In genomic region chr17:85508386-85508785, GRCm38 (mm10) we compare ENCODE assay signal across 21 mouse cellular contexts.
A peak's percentile ranks its signal among the peaks of the same experiment; 100 is the strongest.
DNase-seq lines count a peak whose midpoint lies in the region; ATAC-seq lines count a peak whose summit lies in the region.
"Had no signal": no experiment of that assay in that cellular context is flagged by ENCODE, and none has a peak within 500 bp of the region (broad histone marks: within the 10 kb centered on the region; RNA-seq: fewer than 3 reads in every experiment).

No protein-coding gene starts in this region.

- H3K4me3 ChIP-seq in heart, embryonic 10.5 days: no peak overlapping the region
- H3K4me3 ChIP-seq in heart, embryonic 12.5 days: no peak overlapping the region
- no peak overlapping the region for H3K4me3 ChIP-seq in midbrain, embryonic 11.5 days (ENCODE audit: low read depth, low read length)
- H3K4me3 ChIP-seq in midbrain, embryonic 13.5 days (replicated peaks): no peak overlapping the region

- H3K27ac ChIP-seq in heart, embryonic 10.5 days: no peak overlapping the region
- H3K27ac ChIP-seq in heart, embryonic 12.5 days (ENCODE audit: poor library complexity, severe bottlenecking): no peak overlapping the region
- H3K27ac ChIP-seq in midbrain, embryonic 11.5 days (ENCODE audit: low read depth, low read length): no peak overlapping the region
- no peak overlapping the region for H3K27ac ChIP-seq in midbrain, embryonic 13.5 days

- H3K9ac ChIP-seq in heart, embryonic 12.5 days: no peak overlapping the region
- no peak overlapping the region for H3K9ac ChIP-seq in midbrain, embryonic 11.5 days (ENCODE audit: low read length)
- no peak overlapping the region for H3K9ac ChIP-seq in midbrain, embryonic 13.5 days (replicated peaks)

- H3K36me3 ChIP-seq in heart, embryonic 10.5 days: no peaks in the 10 kb centered on the region
- H3K36me3 ChIP-seq in heart, embryonic 12.5 days: no peaks in the 10 kb centered on the region
- no peaks in the 10 kb centered on the region for H3K36me3 ChIP-seq in midbrain, embryonic 11.5 days (ENCODE audit: control insufficient read depth, insufficient read depth, low read length)
- no peaks in the 10 kb centered on the region for H3K36me3 ChIP-seq in midbrain, embryonic 13.5 days
- H3K36me3 ChIP-seq: G1E had no signal

- ATAC-seq in heart, embryonic 12.5 days (ENCODE audit: insufficient number of reproducible peaks, low FRiP score): no peak
- ATAC-seq in midbrain, embryonic 11.5 days (ENCODE audit: low FRiP score): no peak
- ATAC-seq in midbrain, embryonic 13.5 days: no peak
- ATAC-seq: activated CD4-positive, CD25-positive, alpha-beta regulatory T cell, adult 4 months; CD4-positive, CD25-positive, alpha-beta regulatory T cell, adult 4 months; Patski had no signal

- WGBS in heart, embryonic 10.5 days: 89% methylated on average over 12 of the region's 12 CpGs
- 85% methylated on average over 12 of the region's 12 CpGs for WGBS in heart, embryonic 12.5 days
- WGBS in midbrain, embryonic 11.5 days: 90% methylated on average over 12 of the region's 12 CpGs
- 93% methylated on average over 12 of the region's 12 CpGs for WGBS in midbrain, embryonic 13.5 days

- no peaks in the 10 kb centered on the region for H3K4me1 ChIP-seq in heart, embryonic 10.5 days
- H3K4me1 ChIP-seq in heart, embryonic 12.5 days (replicated peaks): no peaks in the 10 kb centered on the region
- no peaks in the 10 kb centered on the region for H3K4me1 ChIP-seq in midbrain, embryonic 11.5 days (ENCODE audit: control insufficient read depth, insufficient read depth, low read length)
- H3K4me1 ChIP-seq in midbrain, embryonic 13.5 days (replicated peaks): peaks cover 11% of the 10 kb centered on the region; the same call in 1 of the 2 replicates

- no peaks in the 10 kb centered on the region for H3K9me3 ChIP-seq in heart, embryonic 10.5 days
- H3K9me3 ChIP-seq in heart, embryonic 12.5 days (replicated peaks): 0 out of 2 replicates have a peak, but pooled peaks cover 1% of the 10 kb centered on the region
- H3K9me3 ChIP-seq in midbrain, embryonic 11.5 days (ENCODE audit: control insufficient read depth, low read length): no peaks in the 10 kb centered on the region
- peaks cover 6% of the 10 kb centered on the region; the same call in 1 of the 2 replicates for H3K9me3 ChIP-seq in midbrain, embryonic 13.5 days
- H3K9me3 ChIP-seq: G1E had no signal

- no peak overlapping the region for H3K4me2 ChIP-seq in heart, embryonic 12.5 days
- no peak overlapping the region for H3K4me2 ChIP-seq in midbrain, embryonic 11.5 days
- no peak overlapping the region for H3K4me2 ChIP-seq in midbrain, embryonic 13.5 days (replicated peaks)

- peak; percentile 62 for DNase-seq in heart, adult 11 months
- no peak for DNase-seq in heart, adult 8-10 months (ENCODE audit: low spot score)
- DNase-seq in heart, embryonic 10.5 days (ENCODE audit: low spot score): peak; percentile 58
- DNase-seq in midbrain, embryonic 11.5 days (ENCODE audit: low spot score, missing footprints): peak; percentile 80
- DNase-seq: adrenal gland, adult 2 months; adrenal gland, adult 8-10 months; adrenal gland, postnatal 10 days; adrenal gland, postnatal 14 days; adrenal gland, postnatal 25 days; adrenal gland, postnatal 36 days; B cell, adult 2 months; cerebellum, adult 11 months; cerebellum, adult 11-12 months; cerebellum, adult 18-20 months had no signal

- peaks cover 6% of the 10 kb centered on the region; the same call in 1 of the 2 replicates for H3K27me3 ChIP-seq in heart, embryonic 10.5 days (ENCODE audit: insufficient read depth, poor library complexity, severe bottlenecking)
- H3K27me3 ChIP-seq in heart, embryonic 12.5 days (replicated peaks): 0 out of 2 replicates have a peak, but pooled peaks cover 3% of the 10 kb centered on the region
- no peaks in the 10 kb centered on the region for H3K27me3 ChIP-seq in midbrain, embryonic 11.5 days (ENCODE audit: control insufficient read depth, insufficient read depth, low read length)
- H3K27me3 ChIP-seq in midbrain, embryonic 13.5 days: 0 out of 2 replicates have a peak, but pooled peaks cover 13% of the 10 kb centered on the region
- H3K27me3 ChIP-seq: CH12.LX had no signal
